Mouse (Mus musculus) cerebellum, adult 2 months (tissue): ENCODE measurements around the gene Rpl37a.

Experiments
- CTCF ChIP-seq: fragments of 200-500 bp; IDR thresholded peaks from 2 replicates; pipeline ENCODE4 v1.5.1; 2011; ENCODE audit warnings: low read depth, mild to moderate bottlenecking, control low read depth, low read length, moderate library complexity, borderline replicate concordance; ENCODE audit not compliant: insufficient read depth
- POLR2A ChIP-seq: fragments of 200-500 bp; IDR thresholded peaks from 2 replicates; pipeline ENCODE4 v1.6.1; 2011; ENCODE audit warnings: low read length, control low read depth, borderline replicate concordance; ENCODE audit not compliant: insufficient read depth

DNA sequence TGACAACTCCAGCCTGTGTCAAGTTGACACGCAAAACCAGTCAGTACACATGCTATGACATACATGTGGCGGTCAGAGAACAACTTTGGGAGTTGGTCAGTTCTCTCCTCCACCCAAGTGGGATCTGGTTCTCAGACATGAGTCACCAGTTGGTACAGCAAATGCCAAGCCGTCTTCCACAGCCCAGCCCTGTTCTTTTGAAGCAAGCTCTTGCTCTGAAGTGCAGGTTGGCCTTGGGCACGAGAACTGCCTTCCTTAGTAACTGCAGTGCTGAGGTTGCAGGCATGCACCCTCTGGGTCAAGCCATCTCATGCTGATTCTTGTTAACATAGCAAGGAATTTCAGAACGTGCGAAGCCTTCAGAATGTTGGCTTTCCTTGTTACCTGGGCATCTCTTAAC, 42.1 kb downstream of the Rpl37a start:
- no peak for TF ChIP-seq CTCF
- no peak for TF ChIP-seq POLR2A
